Mouse (Mus musculus) MEL (cell line): Measurements from ENCODE around the gene Cfap69.

Experiments used
- CHD1 ChIP-seq: IDR thresholded peaks from 2 replicates; pipeline ENCODE4 v1.6.1; 2012; ENCODE audit warnings: low read depth, mild to moderate bottlenecking, inconsistent platforms, low read length, improper control_type of control experiment
- CTCF ChIP-seq, 3 experiments: IDR thresholded peaks in 2 of 3; conservative IDR thresholded peaks in 1 of 3; 2 replicates each; pipeline ENCODE4 v1.5.1; 2011 to 2012; ENCODE audit warnings: low read length in 3 of 3, low read depth in 2 of 3, mild to moderate bottlenecking in 2 of 3, improper control_type of control experiment in 1 of 3, inconsistent platforms in 1 of 3, mixed read lengths in 1 of 3, moderate library complexity in 1 of 3; ENCODE audit not compliant: control insufficient read depth in 1 of 3, insufficient read depth in 1 of 3, poor library complexity in 1 of 3, severe bottlenecking in 1 of 3
- E2F4 ChIP-seq: IDR thresholded peaks from 2 replicates; pipeline ENCODE4 v1.6.1; 2011; ENCODE audit warnings: low read depth, low read length, improper control_type of control experiment, borderline replicate concordance
- EP300 ChIP-seq, 2 experiments: IDR thresholded peaks; 2 replicates each; pipeline ENCODE4 v1.6.1; 2011; ENCODE audit warnings: improper control_type of control experiment in 2 of 2, low read length in 2 of 2, low read depth in 1 of 2, mild to moderate bottlenecking in 1 of 2
- GATA1 ChIP-seq: IDR thresholded peaks from 2 replicates; pipeline ENCODE4 v1.6.1; 2011; ENCODE audit warnings: low read depth, low read length, improper control_type of control experiment
- MYC ChIP-seq: IDR thresholded peaks from 2 replicates; pipeline ENCODE4 v1.6.1; 2011; ENCODE audit warnings: low read depth, mild to moderate bottlenecking, low read length, improper control_type of control experiment, moderate library complexity
- TCF12 ChIP-seq: IDR thresholded peaks from 2 replicates; pipeline ENCODE4 v1.6.1; 2014; ENCODE audit warnings: low read depth, mild to moderate bottlenecking, inconsistent platforms, low read length, improper control_type of control experiment, moderate library complexity
- USF1 ChIP-seq: IDR thresholded peaks from 2 replicates; pipeline ENCODE4 v1.6.1; 2014; ENCODE audit warnings: low read depth, mild to moderate bottlenecking, inconsistent platforms, low read length, improper control_type of control experiment, moderate library complexity
- USF2 ChIP-seq, 2 experiments: IDR thresholded peaks; 2 replicates each; pipeline ENCODE4 v1.6.1; 2011 to 2012; ENCODE audit warnings: improper control_type of control experiment in 2 of 2, low read length in 2 of 2, borderline replicate concordance in 1 of 2, inconsistent platforms in 1 of 2, low read depth in 1 of 2, mild to moderate bottlenecking in 1 of 2; ENCODE audit not compliant: insufficient read depth in 1 of 2

- TF ChIP-seq CTCF (IDR thresholded peaks at IDR 0.05 in 2 of 3, conservative IDR thresholded peaks at IDR 0.05 in 1 of 3; ENCODE audit: control insufficient read depth in 1 of 3, insufficient read depth in 1 of 3, low read depth in 2 of 3, low read length in 3 of 3, poor library complexity in 1 of 3, severe bottlenecking in 1 of 3) (no peak), MYC (no peak), GATA1 (no peak), EP300 (IDR thresholded peaks at IDR 0.05; ENCODE audit: low read depth in 1 of 2, low read length in 2 of 2) (no peak), CHD1 (no peak), TCF12 (no peak), E2F4 (no peak), USF1 (no peak), USF2 (IDR thresholded peaks at IDR 0.05; ENCODE audit: borderline replicate concordance in 1 of 2, insufficient read depth in 1 of 2, low read depth in 1 of 2, low read length in 2 of 2) (no peak)
Measured at GRCm38 (mm10) chr5:5668920-5669319, 4.9 kb upstream of the Cfap69 start.
